Mouse (Mus musculus) MEL (cell line): ENCODE results near the gene Cnih3. TPM values are rescaled to one million over a fixed set of nuclear protein-coding genes. Genes with fewer than 3 reads are reported as not detected.
A peak's percentile ranks its signal among the peaks of the same experiment; 100 is the strongest.

Experiments
- DNase-seq: peaks from one replicate; pipeline ENCODE4 v3.0.0; 2011; ENCODE audit warnings: low read depth, low spot score
- H3K27ac ChIP-seq: 2 replicates; pipeline ENCODE4 v1.5.1; 2012; ENCODE audit warnings: low read depth, mild to moderate bottlenecking, control low read depth, low read length, moderate library complexity; ENCODE audit not compliant: control insufficient read depth
- H3K27me3 ChIP-seq, 2 experiments: fragments of 150-350 bp in 1 of 2; sonication (generic) in 1 of 2; 2 replicates each; pipeline ENCODE4 v1.6.1; 2012; ENCODE audit warnings: low read length in 2 of 2, mild to moderate bottlenecking in 2 of 2, improper control_type of control experiment in 1 of 2, moderate library complexity in 1 of 2; ENCODE audit not compliant: insufficient read depth in 2 of 2, control insufficient read depth in 1 of 2
- H3K36me3 ChIP-seq, 2 experiments: 2 replicates each; pipeline ENCODE4 v1.6.1; 2012 to 2014; ENCODE audit warnings: low read length in 2 of 2, improper control_type of control experiment in 1 of 2, inconsistent platforms in 1 of 2, mild to moderate bottlenecking in 1 of 2; ENCODE audit not compliant: insufficient read depth in 2 of 2, control insufficient read depth in 1 of 2
- H3K4me1 ChIP-seq, 2 experiments: fragments of 150-350 bp in 1 of 2; sonication (generic) in 1 of 2; 2 replicates each; pipeline ENCODE4 v1.6.1; 2012; ENCODE audit warnings: low read length in 2 of 2, improper control_type of control experiment in 1 of 2, mild to moderate bottlenecking in 1 of 2; ENCODE audit not compliant: insufficient read depth in 2 of 2, control insufficient read depth in 1 of 2
- H3K4me3 ChIP-seq, 2 experiments: fragments of 150-350 bp in 1 of 2; sonication (generic) in 1 of 2; 2 replicates each; pipeline ENCODE4 v1.5.1; 2012; ENCODE audit warnings: low read depth in 2 of 2, low read length in 2 of 2, mild to moderate bottlenecking in 2 of 2, moderate library complexity in 2 of 2, control low read depth in 1 of 2, improper control_type of control experiment in 1 of 2; ENCODE audit not compliant: control insufficient read depth in 1 of 2, insufficient read depth in 1 of 2
- H3K79me2 ChIP-seq: 2 replicates; pipeline ENCODE4 v1.6.1; 2012; ENCODE audit warnings: mild to moderate bottlenecking, low read length, moderate library complexity; ENCODE audit not compliant: control insufficient read depth, poor library complexity, insufficient read depth
- H3K9ac ChIP-seq: 2 replicates; pipeline ENCODE4 v1.6.1; 2012; ENCODE audit warnings: low read depth, mild to moderate bottlenecking, control low read depth, low read length, moderate library complexity; ENCODE audit not compliant: control insufficient read depth, poor library complexity, severe bottlenecking
- H3K9me3 ChIP-seq: fragments of 150-350 bp; sonication (generic); replicated peaks from 2 replicates; pipeline ENCODE4 v1.6.1; 2012; ENCODE audit warnings: mild to moderate bottlenecking, low read length, improper control_type of control experiment, moderate library complexity; ENCODE audit not compliant: insufficient read depth
- CHD1 ChIP-seq: IDR thresholded peaks from 2 replicates; pipeline ENCODE4 v1.6.1; 2012; ENCODE audit warnings: low read depth, mild to moderate bottlenecking, inconsistent platforms, low read length, improper control_type of control experiment
- CHD2 ChIP-seq: IDR thresholded peaks from 2 replicates; pipeline ENCODE4 v1.6.1; 2011; ENCODE audit warnings: low read length, improper control_type of control experiment
- CTCF ChIP-seq, 3 experiments: IDR thresholded peaks in 2 of 3; conservative IDR thresholded peaks in 1 of 3; 2 replicates each; pipeline ENCODE4 v1.5.1; 2011 to 2012; ENCODE audit warnings: low read length in 3 of 3, low read depth in 2 of 3, mild to moderate bottlenecking in 2 of 3, improper control_type of control experiment in 1 of 3, inconsistent platforms in 1 of 3, mixed read lengths in 1 of 3, moderate library complexity in 1 of 3; ENCODE audit not compliant: control insufficient read depth in 1 of 3, insufficient read depth in 1 of 3, poor library complexity in 1 of 3, severe bottlenecking in 1 of 3
- ELF1 ChIP-seq: IDR thresholded peaks from 2 replicates; pipeline ENCODE4 v1.6.1; 2014; ENCODE audit warnings: low read depth, mild to moderate bottlenecking, inconsistent platforms, low read length, improper control_type of control experiment, moderate library complexity
- EP300 ChIP-seq, 2 experiments: IDR thresholded peaks; 2 replicates each; pipeline ENCODE4 v1.6.1; 2011; ENCODE audit warnings: improper control_type of control experiment in 2 of 2, low read length in 2 of 2, low read depth in 1 of 2, mild to moderate bottlenecking in 1 of 2
- GATA1 ChIP-seq: IDR thresholded peaks from 2 replicates; pipeline ENCODE4 v1.6.1; 2011; ENCODE audit warnings: low read depth, low read length, improper control_type of control experiment
- HCFC1 ChIP-seq: IDR thresholded peaks from 2 replicates; pipeline ENCODE4 v1.6.1; 2012; ENCODE audit warnings: low read depth, mild to moderate bottlenecking, inconsistent platforms, low read length, improper control_type of control experiment, moderate library complexity
- MAZ ChIP-seq: IDR thresholded peaks from 2 replicates; pipeline ENCODE4 v1.6.1; 2012; ENCODE audit warnings: low read depth, mild to moderate bottlenecking, inconsistent platforms, low read length, improper control_type of control experiment
- MYB ChIP-seq: IDR thresholded peaks from 2 replicates; pipeline ENCODE4 v1.6.1; 2011; ENCODE audit warnings: mild to moderate bottlenecking, low read depth, low read length, improper control_type of control experiment
- NELFE ChIP-seq: IDR thresholded peaks from 2 replicates; pipeline ENCODE4 v1.6.1; 2011; ENCODE audit warnings: low read depth, low read length, improper control_type of control experiment
- NRF1 ChIP-seq: IDR thresholded peaks from 2 replicates; pipeline ENCODE4 v1.6.1; 2014; ENCODE audit warnings: low read depth, mild to moderate bottlenecking, inconsistent platforms, low read length, improper control_type of control experiment, moderate library complexity; ENCODE audit not compliant: poor library complexity, insufficient read depth, severe bottlenecking
- POLR2A ChIP-seq, 2 experiments: IDR thresholded peaks; 2 replicates each; pipeline ENCODE4 v1.6.1; 2011 to 2012; ENCODE audit warnings: low read length in 2 of 2, mild to moderate bottlenecking in 2 of 2, control low read depth in 1 of 2, improper control_type of control experiment in 1 of 2, low read depth in 1 of 2, moderate library complexity in 1 of 2; ENCODE audit not compliant: control insufficient read depth in 1 of 2, insufficient read depth in 1 of 2, poor library complexity in 1 of 2
- POLR2AphosphoS2 ChIP-seq: IDR thresholded peaks from 2 replicates; pipeline ENCODE4 v1.6.1; 2011; ENCODE audit warnings: low read length, improper control_type of control experiment
- RCOR1 ChIP-seq: IDR thresholded peaks from 2 replicates; pipeline ENCODE4 v1.6.1; 2012; ENCODE audit warnings: low read depth, mild to moderate bottlenecking, inconsistent platforms, low read length, improper control_type of control experiment
- SIN3A ChIP-seq: IDR thresholded peaks from 2 replicates; pipeline ENCODE4 v1.6.1; 2012; ENCODE audit warnings: low read length, improper control_type of control experiment, inconsistent platforms
- TAL1 ChIP-seq: IDR thresholded peaks from 2 replicates; pipeline ENCODE4 v1.6.1; 2012; ENCODE audit warnings: mild to moderate bottlenecking, inconsistent platforms, low read length, moderate library complexity, mixed read lengths
- TCF12 ChIP-seq: IDR thresholded peaks from 2 replicates; pipeline ENCODE4 v1.6.1; 2014; ENCODE audit warnings: low read depth, mild to moderate bottlenecking, inconsistent platforms, low read length, improper control_type of control experiment, moderate library complexity
- USF1 ChIP-seq: IDR thresholded peaks from 2 replicates; pipeline ENCODE4 v1.6.1; 2014; ENCODE audit warnings: low read depth, mild to moderate bottlenecking, inconsistent platforms, low read length, improper control_type of control experiment, moderate library complexity
- USF2 ChIP-seq, 2 experiments: IDR thresholded peaks; 2 replicates each; pipeline ENCODE4 v1.6.1; 2011 to 2012; ENCODE audit warnings: improper control_type of control experiment in 2 of 2, low read length in 2 of 2, borderline replicate concordance in 1 of 2, inconsistent platforms in 1 of 2, low read depth in 1 of 2, mild to moderate bottlenecking in 1 of 2; ENCODE audit not compliant: insufficient read depth in 1 of 2
- ZKSCAN1 ChIP-seq: IDR thresholded peaks from 2 replicates; pipeline ENCODE4 v1.6.1; 2012; ENCODE audit warnings: low read depth, mild to moderate bottlenecking, inconsistent platforms, low read length, improper control_type of control experiment, moderate library complexity
- ZMIZ1 ChIP-seq: IDR thresholded peaks from 2 replicates; pipeline ENCODE4 v1.6.1; 2012; ENCODE audit warnings: low read depth, mild to moderate bottlenecking, inconsistent platforms, low read length, improper control_type of control experiment, moderate library complexity
- ZNF384 ChIP-seq: IDR thresholded peaks from 2 replicates; pipeline ENCODE4 v1.6.1; 2012; ENCODE audit warnings: low read depth, mild to moderate bottlenecking, inconsistent platforms, low read length, improper control_type of control experiment
- polyA plus RNA-seq, 2 experiments: library from polyadenylated mRNA; stranded (reverse) in 1 of 2; unstranded in 1 of 2; fragments of >175 nt in 1 of 2; fragments of >200 nt in 1 of 2; gene quantifications; 2 replicates each; pipeline versions ENCODE4 v1.2.1 to v1.2.4; 2012; ENCODE audit warnings: low replicate concordance in 2 of 2, low read depth in 1 of 2; ENCODE audit not compliant: insufficient read length in 2 of 2, insufficient read depth in 1 of 2, missing spikeins in 1 of 2
- total RNA-seq: library from RNA; depleted of rRNA; stranded (reverse); fragments of 300-350 nt; gene quantifications from 2 replicates; pipeline ENCODE4 v1.2.3, GENCODE M21; 2012

The Cnih3 gene
- total and polyA plus RNA-seq, 3 experiments = not detected

DNA sequence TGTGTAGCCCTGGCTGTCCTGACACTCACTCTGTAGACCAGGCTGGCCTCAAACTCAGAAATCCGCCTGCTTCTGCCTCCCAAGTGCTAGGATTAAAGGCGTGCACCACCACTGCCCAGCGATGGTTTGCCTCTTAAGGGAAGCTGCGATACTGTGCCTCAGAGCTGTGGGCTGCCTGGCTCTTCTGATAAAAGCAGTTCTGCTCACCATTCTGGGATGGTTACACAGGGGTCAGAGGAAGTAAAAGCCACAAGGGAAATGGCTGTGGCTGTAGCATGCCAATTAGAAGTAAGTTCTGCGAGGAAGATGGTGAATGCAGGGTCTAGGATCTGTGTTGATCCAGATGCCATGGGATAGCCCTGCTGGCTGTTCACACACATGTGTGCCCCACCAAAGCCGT lies 19.9 kb downstream of the Cnih3 start:
- TF ChIP-seq TCF12 (peak; percentile 54; the same call in 1 of the 2 replicates), GATA1 (peak; percentile 40; the same call in 1 of the 2 replicates), EP300 (IDR thresholded peaks at IDR 0.05; ENCODE audit: low read depth in 1 of 2, low read length in 2 of 2) (peak; percentile 32 to 52; a peak in 3 of 4 replicates), TAL1 (peak; percentile 58), ELF1 (no peak), SIN3A (no peak), POLR2AphosphoS2 (no peak), RCOR1 (peak; percentile 26; the same call in 1 of the 2 replicates)
- peaks cover 0 to 9% of the 10 kb centered on the region in 2 experiments; a peak in 1 of 4 replicates for H3K4me1 ChIP-seq

DNA sequence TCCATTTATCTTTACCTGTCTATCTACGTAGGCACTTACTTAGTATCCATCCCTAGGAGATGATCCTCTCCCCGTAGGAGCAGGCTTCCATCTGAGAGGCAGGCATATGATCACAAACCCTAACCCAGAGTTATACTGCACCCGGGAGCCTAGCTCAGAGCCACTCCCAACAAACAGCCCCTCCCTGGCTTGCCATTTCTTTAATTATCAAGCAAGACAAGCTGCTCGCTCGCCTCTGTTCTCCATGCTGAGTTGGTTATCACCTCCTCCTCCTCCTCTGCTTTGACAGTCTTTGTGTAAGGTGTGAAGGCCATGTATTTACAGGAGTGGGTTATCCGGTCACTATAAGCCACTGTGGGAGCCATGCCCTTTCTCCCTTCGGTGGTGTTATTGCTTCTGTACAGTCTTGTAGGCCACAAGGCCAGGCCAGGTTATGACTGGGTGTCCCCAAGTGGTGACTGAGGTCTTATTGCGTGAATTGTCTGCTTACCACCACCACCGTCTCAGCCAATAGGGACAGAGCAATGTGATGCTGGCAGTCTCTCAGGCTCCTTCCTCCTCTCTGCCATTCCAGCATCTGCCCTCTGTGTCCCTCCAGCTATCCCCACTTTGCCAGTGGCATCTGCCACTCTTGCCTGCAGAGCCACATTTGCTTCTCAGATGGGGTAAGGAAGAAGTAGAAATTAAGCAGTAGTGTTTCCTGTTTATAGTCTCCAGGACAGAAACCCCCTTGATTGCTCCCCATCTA lies 22.4 kb downstream of the Cnih3 start:
- Histone ChIP-seq H3K27ac (no peak overlapping the region), H3K9ac (no peak overlapping the region), H3K9me3 (no peaks in the 10 kb centered on the region), H3K4me1 (peaks cover 0 to 5% of the 10 kb centered on the region in 2 experiments; a peak in 1 of 4 replicates), H3K79me2 (no peaks in the 10 kb centered on the region), H3K27me3 (no peaks in the 10 kb centered on the region), H3K4me3 (no peak overlapping the region), H3K36me3 (no peaks in the 10 kb centered on the region)
- DNase-seq = no peak
- TF ChIP-seq CHD1 = no peak
- no peak for TF ChIP-seq CHD2
- no peak for TF ChIP-seq POLR2A (IDR thresholded peaks at IDR 0.05; ENCODE audit: control insufficient read depth in 1 of 2, insufficient read depth in 1 of 2, low read depth in 1 of 2, low read length in 2 of 2, poor library complexity in 1 of 2)
- TF ChIP-seq MAZ = no peak
- TF ChIP-seq USF2 (IDR thresholded peaks at IDR 0.05; ENCODE audit: borderline replicate concordance in 1 of 2, insufficient read depth in 1 of 2, low read depth in 1 of 2, low read length in 2 of 2) = no peak
- no peak for TF ChIP-seq NELFE
- TF ChIP-seq RCOR1 = no peak
- TF ChIP-seq ZMIZ1 = no peak
- TF ChIP-seq ZKSCAN1 = no peak
- no peak for TF ChIP-seq TAL1
- TF ChIP-seq CTCF (IDR thresholded peaks at IDR 0.05 in 2 of 3, conservative IDR thresholded peaks at IDR 0.05 in 1 of 3; ENCODE audit: control insufficient read depth in 1 of 3, insufficient read depth in 1 of 3, low read depth in 2 of 3, low read length in 3 of 3, poor library complexity in 1 of 3, severe bottlenecking in 1 of 3) = no peak
- TF ChIP-seq NRF1 = no peak
- TF ChIP-seq HCFC1 = no peak
- no peak for TF ChIP-seq USF1
- TF ChIP-seq MYB = no peak
- no peak for TF ChIP-seq ZNF384
- TF ChIP-seq ELF1 = no peak

More for the DNA sequence above, 19.9 kb downstream of the Cnih3 start:
- Histone ChIP-seq H3K79me2 (no peaks in the 10 kb centered on the region), H3K9ac (no peak overlapping the region), H3K27ac (no peak overlapping the region), H3K4me3 (no peak overlapping the region), H3K27me3 (no peaks in the 10 kb centered on the region), H3K9me3 (no peaks in the 10 kb centered on the region), H3K36me3 (peaks cover 0 to 3% of the 10 kb centered on the region in 2 experiments; a peak in 1 of 4 replicates)
- peak; percentile 62 for DNase-seq
